Mouse (Mus musculus) liver, embryonic 14.5 days (tissue): Measurements from ENCODE around the gene Grin2b. TPM values are rescaled to one million over a fixed set of nuclear protein-coding genes. Genes with fewer than 3 reads are reported as not detected.

Experiments
- ATAC-seq: fragments of 200-750 bp; cut with Nextera tagmentation; 2 replicates; pipeline ENCODE4 v1.8.0; 2017; ENCODE audit warnings: moderate number of reproducible peaks, mild to moderate bottlenecking, moderate library complexity; ENCODE audit not compliant: insufficient read depth
- DNase-seq, 3 experiments: peaks; one replicate each; pipeline ENCODE4 v3.0.0-alpha.2; 2012 to 2013; ENCODE audit warnings: low read depth in 3 of 3, low spot score in 3 of 3
- H3K27ac ChIP-seq: fragments of 300-500 bp; sonication (generic); 2 replicates; pipeline ENCODE4 v1.5.1; 2014; ENCODE audit warnings: moderate library complexity, mild to moderate bottlenecking, control low read depth, inconsistent platforms
- H3K27me3 ChIP-seq: fragments of 300-500 bp; sonication (generic); 2 replicates; pipeline ENCODE4 v1.6.1; 2014; ENCODE audit warnings: mild to moderate bottlenecking, low read length, moderate library complexity; ENCODE audit not compliant: control insufficient read depth, insufficient read depth
- H3K36me3 ChIP-seq: fragments of 300-500 bp; sonication (generic); replicated peaks from 2 replicates; pipeline ENCODE4 v1.6.1; 2014; ENCODE audit warnings: low read depth; ENCODE audit not compliant: control insufficient read depth, insufficient read depth
- H3K4me1 ChIP-seq, 2 experiments: fragments of 200-500 bp in 1 of 2; fragments of 300-500 bp in 1 of 2; sonication (generic) in 1 of 2; replicated peaks; 2 replicates each; pipeline ENCODE4 v1.6.1; 2012 to 2014; ENCODE audit warnings: antibody characterized with exemption in 1 of 2, inconsistent platforms in 1 of 2, low read length in 1 of 2; ENCODE audit not compliant: control insufficient read depth in 2 of 2, insufficient read depth in 2 of 2
- H3K4me2 ChIP-seq: fragments of 300-500 bp; sonication (generic); 2 replicates; pipeline ENCODE4 v1.6.1; 2014; ENCODE audit warnings: low read depth, mild to moderate bottlenecking, control low read depth, moderate library complexity
- H3K4me3 ChIP-seq, 2 experiments: fragments of 200-500 bp in 1 of 2; fragments of 300-500 bp in 1 of 2; sonication (generic) in 1 of 2; 2 replicates each; pipeline ENCODE4 v1.5.1; 2012 to 2014; ENCODE audit warnings: low read depth in 2 of 2, low read length in 2 of 2, mild to moderate bottlenecking in 2 of 2, control low read depth in 1 of 2, inconsistent platforms in 1 of 2, moderate library complexity in 1 of 2; ENCODE audit not compliant: insufficient read depth in 1 of 2
- H3K9ac ChIP-seq: fragments of 300-500 bp; sonication (generic); replicated peaks from 2 replicates; pipeline ENCODE4 v1.6.1; 2014; ENCODE audit warnings: mild to moderate bottlenecking, control low read depth, moderate library complexity
- H3K9me3 ChIP-seq: fragments of 300-500 bp; sonication (generic); 2 replicates; pipeline ENCODE4 v1.6.1; 2016; ENCODE audit warnings: low read length, mixed read lengths; ENCODE audit not compliant: control insufficient read depth
- CTCF ChIP-seq: IDR thresholded peaks from 2 replicates; pipeline ENCODE4 v1.5.1; 2016; ENCODE audit warnings: antibody characterized with exemption, low read depth, control low read depth
- EP300 ChIP-seq: IDR thresholded peaks from 2 replicates; pipeline ENCODE4 v1.6.1; 2016; ENCODE audit warnings: antibody characterized with exemption, low read depth
- WGBS: fragments of 180-500 bp; shearing (Covaris S2); extraction: QIAGEN DNeasy Blood & Tissue Kit; methylation state at CpG from one replicate; pipeline ENCODE4 v1.1.7; 2014; ENCODE audit not compliant: insufficient replicate concordance; 5-methylcytosine and 5-hydroxymethylcytosine counted together
- polyA plus RNA-seq, 2 experiments: library from polyadenylated mRNA; depleted of rRNA in 1 of 2; stranded (reverse) in 1 of 2; unstranded in 1 of 2; fragments of >200 nt; fragmentation: Nextera tagmentation in 1 of 2; extraction: Ambion mirVana in 1 of 2; gene quantifications; 2 replicates each; pipeline versions ENCODE4 v1.2.1 to v1.2.3; 2012 to 2014

Grin2b gene
- polyA plus RNA-seq, 2 experiments: under 0.01 TPM; not detected in 1

GRCm38 (mm10) chr6:136167361-136167760 lies 6.0 kb downstream of the Grin2b start:
- peaks cover 7% of the 10 kb centered on the region for H3K27me3 ChIP-seq
- H3K9ac ChIP-seq: no peak overlapping the region
- no peaks in the 10 kb centered on the region for H3K9me3 ChIP-seq
- TF ChIP-seq EP300 (no peak), CTCF (no peak)
- H3K27ac ChIP-seq: no peak overlapping the region
- DNase-seq (no peak), ATAC-seq (no peak)
- H3K36me3 ChIP-seq: no peaks in the 10 kb centered on the region
- H3K4me2 ChIP-seq: no peak overlapping the region
- H3K4me1 ChIP-seq: no peaks in the 10 kb centered on the region
- 64% methylated on average over 5 of the region's 5 CpGs for WGBS
- H3K4me3 ChIP-seq: no peak overlapping the region

- 55% methylated on average over 9 of the region's 9 CpGs for WGBS
- no peak for TF ChIP-seq CTCF
- TF ChIP-seq EP300: no peak
- Histone ChIP-seq H3K36me3 (no peaks in the 10 kb centered on the region), H3K27ac (no peak overlapping the region), H3K4me2 (no peak overlapping the region), H3K4me1 (no peaks in the 10 kb centered on the region), H3K9me3 (no peaks in the 10 kb centered on the region), H3K27me3 (no peaks in the 10 kb centered on the region), H3K9ac (no peak overlapping the region), H3K4me3 (no peak overlapping the region)
- DNase-seq (no peak), ATAC-seq (no peak)
Measured at GRCm38 (mm10) chr6:136165443-136166077, 7.8 kb downstream of the Grin2b start.

GRCm38 (mm10) chr6:136162090-136162489 lies 11.2 kb downstream of the Grin2b start:
- Histone ChIP-seq H3K4me2 (no peak overlapping the region), H3K27me3 (no peaks in the 10 kb centered on the region), H3K27ac (no peak overlapping the region), H3K9me3 (no peaks in the 10 kb centered on the region), H3K4me1 (no peaks in the 10 kb centered on the region), H3K9ac (no peak overlapping the region), H3K36me3 (no peaks in the 10 kb centered on the region), H3K4me3 (no peak overlapping the region)
- 68% methylated on average over 11 of the region's 11 CpGs for WGBS
- no peak for ATAC-seq
- TF ChIP-seq EP300: no peak
- no peak for TF ChIP-seq CTCF
- DNase-seq: no peak

- Histone ChIP-seq H3K4me2 (no peak overlapping the region), H3K9ac (no peak overlapping the region), H3K4me3 (no peak overlapping the region), H3K27ac (no peak overlapping the region), H3K4me1 (no peaks in the 10 kb centered on the region), H3K36me3 (no peaks in the 10 kb centered on the region), H3K27me3 (no peaks in the 10 kb centered on the region), H3K9me3 (no peaks in the 10 kb centered on the region)
- WGBS: 55% methylated on average over 9 of the region's 9 CpGs
- TF ChIP-seq CTCF (no peak), EP300 (no peak)
- DNase-seq (no peak), ATAC-seq (no peak)
Measured at GRCm38 (mm10) chr6:136153444-136153843, 19.9 kb downstream of the Grin2b start.

GRCm38 (mm10) chr6:136150064-136150463 lies 23.2 kb downstream of the Grin2b start:
- no peaks in the 10 kb centered on the region for H3K27me3 ChIP-seq
- WGBS: 41% methylated on average over 6 of the region's 6 CpGs
- H3K9me3 ChIP-seq: no peaks in the 10 kb centered on the region
- H3K4me1 ChIP-seq: no peaks in the 10 kb centered on the region
- H3K4me3 ChIP-seq: no peak overlapping the region
- no peaks in the 10 kb centered on the region for H3K36me3 ChIP-seq
- no peak for ATAC-seq
- no peak for DNase-seq
- no peak overlapping the region for H3K4me2 ChIP-seq
- TF ChIP-seq EP300 (no peak), CTCF (no peak)
- no peak overlapping the region for H3K27ac ChIP-seq
- no peak overlapping the region for H3K9ac ChIP-seq
